Mouse (Mus musculus) gastrocnemius, postnatal 25 days (tissue): ENCODE results near the gene Hlcs. TPM values are rescaled to one million over a fixed set of nuclear protein-coding genes. Genes with fewer than 3 reads are reported as not detected.

Source experiments
- DNase-seq: peaks from one replicate; pipeline ENCODE4 v3.0.0; 2022
- total RNA-seq, 2 experiments: library from RNA; stranded (reverse); gene quantifications; 1 replicate in 1 of 2; 2 replicates in 1 of 2; pipeline ENCODE4 v1.2.3; 2021

The Hlcs gene
- total RNA-seq, 2 experiments from 2014 or later, result 6.8 to 8.6 TPM

GRCm38 (mm10) chr16:94327781-94328711 lies 14.7 kb upstream of the Hlcs start, which contains the start of gene Ripply3:
TSS of gene Ripply3 (plus strand) at chr16:94328420.
- peak; percentile 40 for DNase-seq

GRCm38 (mm10) chr16:94326008-94326407 lies 12.6 kb upstream of the Hlcs start:
- no peak for DNase-seq

GRCm38 (mm10) chr16:94323681-94324080 lies 10.3 kb upstream of the Hlcs start:
- DNase-seq, result no peak

DNA sequence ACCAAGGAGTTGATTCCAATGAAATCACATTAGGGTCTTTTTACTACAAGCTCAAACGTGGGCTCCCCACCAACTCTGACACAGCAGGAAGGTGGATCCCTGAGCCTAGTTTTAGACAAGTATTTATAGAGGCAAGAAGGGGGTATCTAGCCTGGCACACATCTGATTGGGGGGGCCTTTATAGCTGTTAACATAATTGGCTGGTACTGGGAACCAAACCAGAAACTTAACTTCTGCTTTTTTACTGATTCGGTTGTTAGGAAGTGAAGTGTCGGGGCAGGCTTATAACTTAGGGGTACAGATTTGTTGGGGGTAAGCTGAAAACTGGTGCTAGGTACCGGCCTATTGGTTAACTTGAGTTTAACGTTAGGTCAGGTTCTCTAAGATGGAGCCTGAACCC lies 6.9 kb upstream of the Hlcs start:
- DNase-seq, result no peak

DNA sequence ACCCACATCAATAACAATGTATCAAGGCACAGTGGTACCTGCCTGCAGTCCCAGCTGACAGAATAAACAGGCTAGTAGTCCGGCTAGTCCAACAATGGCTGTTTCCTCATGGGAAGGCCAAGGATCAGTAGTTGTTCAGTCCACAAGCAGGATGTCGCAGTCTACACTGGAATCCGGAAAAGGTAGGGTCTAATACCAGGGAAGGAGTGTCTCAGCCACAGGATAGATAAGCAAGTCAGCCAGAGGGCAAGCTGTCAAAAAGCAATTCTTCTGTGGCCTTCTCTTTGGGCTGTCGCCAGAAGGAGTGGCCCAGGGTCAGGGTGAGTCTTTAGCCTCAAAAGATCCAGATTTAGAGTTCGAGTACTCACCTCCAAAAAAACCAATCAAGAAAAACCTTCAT lies 4.4 kb upstream of the Hlcs start:
- DNase-seq, result no peak

DNA sequence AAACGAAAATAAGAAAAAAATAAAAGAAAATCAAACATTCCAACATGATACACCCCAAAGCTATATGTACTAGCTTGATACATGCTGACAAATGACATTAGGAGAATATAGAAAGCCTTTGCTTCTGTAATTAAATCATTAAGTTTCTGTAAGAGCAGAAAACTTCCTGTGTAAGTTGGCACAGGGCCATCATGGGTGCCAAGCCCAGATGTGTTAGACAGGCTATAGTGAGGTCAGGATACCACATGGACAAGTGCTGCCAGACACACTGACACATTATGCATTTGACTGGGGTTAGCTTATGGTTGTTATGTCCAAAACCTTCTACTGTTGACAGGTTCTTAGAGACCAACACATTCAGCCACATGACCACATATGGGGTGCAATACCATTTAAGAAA lies 1.8 kb upstream of the Hlcs start:
- DNase-seq, result no peak

DNA sequence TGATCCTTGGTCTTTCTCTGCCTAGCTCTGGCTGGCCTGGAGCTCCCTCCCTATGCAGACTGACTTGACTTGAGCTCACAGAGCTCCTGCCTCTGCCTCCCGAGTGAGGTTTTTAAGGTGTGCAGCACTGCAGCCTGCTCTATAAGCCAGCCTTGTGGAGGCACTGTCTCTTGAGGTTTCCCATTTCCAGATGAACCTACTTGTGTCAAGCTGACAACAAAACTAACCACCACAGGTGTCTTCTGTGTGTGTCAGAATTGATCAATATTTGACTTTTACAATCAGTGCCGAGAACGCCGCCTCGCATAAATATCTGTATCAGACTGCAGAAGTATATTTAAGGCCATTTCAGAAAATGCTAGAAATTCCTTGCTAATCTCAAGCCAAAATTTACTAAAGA lies 1.3 kb upstream of the Hlcs start:
- no peak for DNase-seq

DNA sequence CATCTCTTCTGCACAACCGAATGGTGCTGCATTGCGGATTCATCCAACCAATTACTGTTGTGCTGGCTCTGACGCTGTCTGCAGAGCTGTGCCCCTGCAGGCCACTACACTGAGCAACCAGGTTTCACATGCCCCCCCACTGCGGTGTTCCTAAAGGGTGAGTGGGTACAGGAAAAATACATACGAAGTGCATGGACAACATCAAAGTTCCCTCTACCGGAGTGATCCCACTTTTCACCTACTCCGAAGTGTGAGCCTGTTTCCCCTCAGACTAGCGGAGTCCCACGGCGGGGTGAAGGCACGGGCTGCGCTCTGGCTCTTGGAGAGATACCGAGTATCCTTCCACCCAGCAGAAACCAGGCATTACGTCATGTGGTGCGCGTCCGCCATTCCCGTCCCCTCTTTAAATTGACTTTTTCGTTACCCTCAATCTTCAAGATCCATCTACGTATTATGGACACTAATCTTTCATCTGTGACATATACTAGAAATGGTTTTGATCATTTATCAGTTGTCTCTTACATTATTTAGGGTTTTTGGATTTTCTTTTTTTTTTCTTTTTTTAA lies 625 bp downstream of the Hlcs start:
- DNase-seq, result peak; percentile 73

DNA sequence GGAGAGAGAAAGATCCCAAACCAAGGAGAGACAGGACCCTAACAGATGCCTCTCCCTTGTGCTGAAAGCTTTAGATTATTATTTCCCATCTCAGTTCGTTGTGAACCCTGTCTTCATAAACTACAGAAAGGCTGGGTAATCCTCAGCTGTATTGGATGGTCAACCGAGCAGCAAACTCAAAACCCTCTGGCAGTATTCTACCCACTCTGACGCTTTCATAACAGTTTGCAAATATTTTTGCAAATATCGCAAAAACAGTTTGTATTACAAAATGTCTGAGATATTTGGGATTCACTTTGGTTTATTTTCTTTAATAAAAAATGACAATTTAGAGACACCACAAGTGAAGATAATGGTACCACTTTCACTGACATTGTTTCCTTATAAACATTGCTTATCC lies 1.4 kb downstream of the Hlcs start:
- no peak for DNase-seq

GRCm38 (mm10) chr16:94311416-94311815 lies 2.0 kb downstream of the Hlcs start:
- DNase-seq, result no peak

- no peak for DNase-seq
Observed at GRCm38 (mm10) chr16:94309025-94309424, 4.3 kb downstream of the Hlcs start.

GRCm38 (mm10) chr16:94307942-94308341 lies 5.4 kb downstream of the Hlcs start:
- DNase-seq, result no peak

DNA sequence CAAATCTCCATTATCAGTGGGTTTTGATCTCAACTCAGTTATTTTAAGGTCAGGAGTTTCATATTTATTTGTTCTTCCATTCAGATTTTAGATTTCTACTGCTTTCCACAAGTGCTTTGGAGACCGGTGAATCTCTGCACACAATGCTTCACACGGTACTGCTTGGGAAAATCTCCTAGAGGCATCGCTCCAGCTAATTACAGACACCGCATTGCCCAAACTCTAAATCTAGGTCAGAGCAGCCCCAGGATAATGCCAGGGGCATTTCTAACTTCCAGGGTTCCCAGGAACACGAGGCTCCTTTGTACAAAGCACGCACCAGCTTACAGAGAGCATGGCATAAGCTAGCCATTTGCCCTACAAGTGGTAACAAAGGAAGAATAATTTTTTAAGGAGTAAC lies 5.8 kb downstream of the Hlcs start:
- no peak for DNase-seq

- no peak for DNase-seq
Observed at GRCm38 (mm10) chr16:94303203-94303535, 10.2 kb downstream of the Hlcs start.

DNA sequence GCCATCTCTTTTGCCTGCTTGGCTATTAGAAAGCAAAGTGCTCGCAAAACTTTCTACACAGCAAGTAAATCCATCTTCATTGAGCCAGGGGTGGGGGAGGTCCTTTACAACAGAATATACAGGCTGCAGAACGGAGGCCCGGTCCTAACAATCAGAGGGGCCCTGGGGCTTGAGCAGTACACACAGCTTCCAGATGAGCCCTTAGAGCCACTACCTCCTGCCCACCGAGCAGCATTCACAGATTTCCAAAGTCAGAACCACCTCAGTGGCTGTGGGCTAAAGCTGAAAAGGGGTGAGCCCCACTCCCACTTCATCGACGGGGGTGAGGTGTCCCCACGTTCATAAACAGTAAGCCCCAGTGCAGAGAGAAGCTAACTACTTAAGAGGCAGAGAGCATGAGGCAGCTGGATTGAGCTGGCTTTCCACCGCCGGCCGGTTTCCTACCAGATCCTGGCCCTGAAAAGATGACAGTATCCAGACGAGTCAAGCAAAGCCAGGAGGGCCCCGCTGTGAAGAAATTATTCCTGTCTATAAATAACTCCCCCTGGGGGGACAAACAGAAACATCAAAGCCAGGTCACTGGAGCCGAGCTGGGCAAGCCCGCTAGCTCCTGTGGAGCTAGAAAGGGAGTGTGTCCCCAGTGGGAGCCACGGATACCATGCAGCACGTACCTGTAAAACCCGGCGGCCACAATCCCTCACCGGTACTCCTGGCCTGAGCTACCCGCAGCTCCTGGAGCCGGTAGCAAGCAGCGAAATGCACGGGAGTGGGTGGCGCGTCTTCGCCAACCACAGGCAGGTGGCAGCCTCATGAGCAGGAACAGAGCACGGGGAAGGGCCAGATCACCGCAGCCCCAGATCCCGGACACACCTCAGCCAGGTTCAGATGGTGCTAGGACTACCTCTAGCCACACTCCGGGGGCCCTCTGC lies 10.8 kb downstream of the Hlcs start:
- peak; percentile 30 for DNase-seq

DNA sequence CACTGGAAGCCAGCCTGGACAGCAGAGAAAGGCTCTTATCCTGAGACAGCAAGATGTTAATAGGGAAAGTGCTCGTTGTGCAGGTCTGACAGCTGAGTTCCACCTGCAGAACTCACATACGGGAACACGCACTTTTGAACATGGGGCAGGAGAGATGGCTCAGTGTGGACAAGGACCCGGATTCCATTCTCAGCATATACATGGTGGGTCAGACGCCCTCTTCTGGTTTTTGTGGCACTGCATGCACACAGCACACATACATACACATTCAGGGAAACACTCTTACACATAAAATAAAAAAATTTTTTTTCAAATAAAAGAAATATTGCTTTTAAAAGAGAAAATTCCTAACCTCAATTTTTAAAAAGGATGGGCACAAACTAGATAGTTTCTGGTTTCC lies 11.7 kb downstream of the Hlcs start:
- no peak for DNase-seq

GRCm38 (mm10) chr16:94301194-94301593 lies 12.2 kb downstream of the Hlcs start:
- no peak for DNase-seq

- no peak for DNase-seq
Observed at GRCm38 (mm10) chr16:94299210-94299609, 14.2 kb downstream of the Hlcs start.

DNA sequence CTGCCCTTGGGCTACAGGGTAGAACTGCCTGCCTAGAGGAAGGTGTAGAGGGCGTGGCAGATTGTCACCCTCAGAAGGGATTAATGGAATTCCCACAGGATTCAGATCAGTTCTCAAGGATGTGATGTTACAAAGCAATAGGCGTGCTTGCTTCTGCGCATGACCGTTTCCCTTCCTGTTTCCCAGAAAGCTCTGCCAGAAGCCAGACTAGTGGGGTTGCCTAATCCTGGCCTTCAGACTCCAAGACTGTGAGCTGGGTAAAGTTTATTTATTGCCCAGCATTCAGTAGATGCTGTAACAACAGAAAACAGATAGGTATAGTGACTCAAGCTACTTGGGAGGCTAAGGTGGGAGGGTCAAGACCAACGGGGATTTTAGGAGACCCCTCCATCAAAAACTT lies 15.3 kb downstream of the Hlcs start:
- DNase-seq, result no peak

GRCm38 (mm10) chr16:94291141-94291540 lies 22.2 kb downstream of the Hlcs start:
- DNase-seq, result no peak

GRCm38 (mm10) chr16:94290073-94290999 lies 23.0 kb downstream of the Hlcs start:
- DNase-seq, result peak; percentile 72
